Mouse (Mus musculus) embryo, embryonic 11.5 days (tissue): ENCODE measurements around the gene Gm10406.
"Not testable (repeated sequence)": the region's sequence is repeated elsewhere in the genome, so short reads cannot be mapped to it uniquely, and the experiment has no call there.

Experiments used
- DNase-seq: peaks from one replicate; pipeline ENCODE4 v3.0.0-alpha.2; 2012; ENCODE audit warnings: low read depth, low spot score

The Gm10406 gene

GRCm38 (mm10) chr14:7026781-7027749 lies at the start of gene Gm10406:
Gene Gm10406, minus strand, starts transcription at chr14:7027449.
- DNase-seq: not testable (repeated sequence)

DNA sequence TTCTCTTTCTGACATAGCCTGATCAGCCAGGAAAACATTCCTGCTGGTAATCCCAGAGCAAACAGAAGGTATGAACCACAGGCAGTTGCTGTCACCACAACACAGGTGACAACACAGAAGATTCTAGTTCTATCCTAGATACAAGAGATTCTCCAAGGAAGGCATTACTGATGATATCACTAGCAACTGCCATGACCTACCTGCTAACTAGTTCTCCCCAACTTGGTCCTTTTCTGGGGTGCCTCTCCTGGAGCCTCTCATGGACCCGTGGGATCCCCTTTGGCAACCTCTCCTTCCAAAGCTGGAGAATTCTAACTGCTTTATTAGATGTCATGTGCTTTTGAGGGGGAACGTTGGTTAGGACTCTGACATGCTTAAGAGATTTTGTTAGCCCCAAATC lies 17.6 kb upstream of the Gm10406 start, which contains the start of gene Gm3685:
Gene Gm3685, minus strand, starts transcription at position 101 of the 400 bp plus-strand sequence.
- not testable (repeated sequence) for DNase-seq

GRCm38 (mm10) chr14:7026274-7026673 lies 975 bp downstream of the Gm10406 start:
- DNase-seq: not testable (repeated sequence)

GRCm38 (mm10) chr14:6973718-6974117 lies 53.5 kb downstream of the Gm10406 start, which contains the start of gene Gm6356:
Gene Gm6356, minus strand, starts transcription at chr14:6973818.
- not testable (repeated sequence) for DNase-seq
